Mouse (Mus musculus) myocyte (in vitro differentiated cells): Measurements from ENCODE around the gene Zdhhc7. TPM values are rescaled to one million over a fixed set of nuclear protein-coding genes. Genes with fewer than 3 reads are reported as not detected.
A peak's percentile ranks its signal among the peaks of the same experiment; 100 is the strongest.

Experiments used
- H3K27me3 ChIP-seq: one replicate; pipeline ENCODE4 v1.6.1; 2011; ENCODE audit not compliant: control insufficient read depth, insufficient read depth, insufficient read length
- H3K36me3 ChIP-seq: one replicate; pipeline ENCODE4 v1.6.1; 2011; ENCODE audit not compliant: control insufficient read depth, insufficient read depth
- H3K4me2 ChIP-seq: one replicate; pipeline ENCODE4 v1.6.1; 2011; ENCODE audit warnings: low read depth, control low read depth
- H3K4me3 ChIP-seq: one replicate; pipeline ENCODE4 v1.5.1; 2011; ENCODE audit warnings: mild to moderate bottlenecking, control low read depth, moderate library complexity
- H3K79me2 ChIP-seq: one replicate; pipeline ENCODE4 v1.6.1; 2011; ENCODE audit not compliant: control insufficient read depth, insufficient read depth
- H3ac ChIP-seq: one replicate; pipeline ENCODE4 v1.6.1; 2011; ENCODE audit not compliant: control insufficient read depth, insufficient read length
- CEBPB ChIP-seq: IDR thresholded peaks from 2 replicates; pipeline ENCODE4 v1.6.1; 2011; ENCODE audit warnings: mild to moderate bottlenecking, moderate library complexity; ENCODE audit not compliant: poor library complexity, insufficient read depth, severe bottlenecking
- E2F4 ChIP-seq: IDR thresholded peaks from one replicate; pipeline ENCODE4 v1.6.1; 2011; ENCODE audit warnings: mild to moderate bottlenecking, control low read depth, moderate library complexity; ENCODE audit not compliant: insufficient read depth
- MAX ChIP-seq: IDR thresholded peaks from one replicate; pipeline ENCODE4 v1.6.1; 2011; ENCODE audit warnings: low read depth, mild to moderate bottlenecking, control low read depth
- MYOD1 ChIP-seq, 3 experiments: IDR thresholded peaks; one replicate each; pipeline ENCODE4 v1.6.1; 2011; ENCODE audit warnings: control low read depth in 2 of 3, low read depth in 2 of 3, mild to moderate bottlenecking in 2 of 3, moderate library complexity in 1 of 3; ENCODE audit not compliant: insufficient read length in 2 of 3, control insufficient read depth in 1 of 3
- MYOG ChIP-seq, 3 experiments: IDR thresholded peaks; one replicate each; pipeline ENCODE4 v1.6.1; 2011; ENCODE audit warnings: control low read depth in 2 of 3, low read depth in 2 of 3, mild to moderate bottlenecking in 2 of 3; ENCODE audit not compliant: insufficient read length in 2 of 3, control insufficient read depth in 1 of 3, insufficient read depth in 1 of 3
- POLR2A ChIP-seq: IDR thresholded peaks from one replicate; pipeline ENCODE4 v1.6.1; 2011; ENCODE audit warnings: low read depth, mild to moderate bottlenecking, control low read depth, moderate library complexity; ENCODE audit not compliant: insufficient read length
- POLR2AphosphoS2 ChIP-seq: IDR thresholded peaks from one replicate; pipeline ENCODE4 v1.6.1; 2011; ENCODE audit warnings: low read depth, control low read depth; ENCODE audit not compliant: insufficient read length
- REST ChIP-seq: IDR thresholded peaks from one replicate; pipeline ENCODE4 v1.6.1; 2011; ENCODE audit warnings: mild to moderate bottlenecking, control low read depth, moderate library complexity; ENCODE audit not compliant: insufficient read depth, insufficient read length
- SRF ChIP-seq: IDR thresholded peaks from one replicate; pipeline ENCODE4 v1.6.1; 2011; ENCODE audit warnings: low read depth; ENCODE audit not compliant: control insufficient read depth, insufficient read length
- TCF12 ChIP-seq: IDR thresholded peaks from one replicate; pipeline ENCODE4 v1.6.1; 2011; ENCODE audit warnings: mild to moderate bottlenecking, control low read depth; ENCODE audit not compliant: poor library complexity, insufficient read depth, severe bottlenecking
- TCF3 ChIP-seq: IDR thresholded peaks from one replicate; pipeline ENCODE4 v1.6.1; 2011; ENCODE audit warnings: low read depth, control low read depth; ENCODE audit not compliant: insufficient read length
- USF1 ChIP-seq: IDR thresholded peaks from one replicate; pipeline ENCODE4 v1.6.1; 2011; ENCODE audit warnings: low read depth, mild to moderate bottlenecking, control low read depth, moderate library complexity
- polyA plus RNA-seq: library from polyadenylated mRNA; unstranded; fragments of >200 nt; fragmentation: generic; extraction: Trizol; gene quantifications from one replicate; pipeline ENCODE4 v1.2.1, GENCODE M21; 2012; ENCODE audit warnings: missing spikeins

The Zdhhc7 gene
- polyA plus RNA-seq, 1 experiment, result 31.7 TPM

DNA sequence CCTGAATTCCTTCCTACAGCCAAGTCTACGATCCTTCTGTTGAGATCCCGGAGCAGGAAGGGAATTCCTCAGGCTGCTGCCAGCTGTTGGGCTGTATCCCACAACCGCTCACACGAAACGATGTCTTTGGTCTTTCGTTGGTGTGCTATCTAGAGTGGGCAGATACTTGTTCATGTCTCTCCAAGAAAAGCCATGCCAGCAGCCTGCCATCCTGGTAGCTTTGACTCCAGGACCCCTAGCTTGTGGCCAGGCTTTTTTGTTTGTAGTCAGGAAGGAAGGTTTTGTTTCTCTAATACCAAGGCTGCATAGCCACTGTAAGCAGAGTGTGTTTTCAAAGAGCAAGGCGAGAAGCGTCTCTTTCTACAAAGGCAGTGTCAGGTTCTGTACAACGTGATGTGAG, 2.6 kb upstream of the Zdhhc7 start:
- TF ChIP-seq REST (no peak), E2F4 (no peak), SRF (no peak), POLR2A (no peak), MYOG (IDR thresholded peaks at IDR 0.05; ENCODE audit: control insufficient read depth in 1 of 3, insufficient read depth in 1 of 3, insufficient read length in 2 of 3, low read depth in 2 of 3) (no peak)
- Histone ChIP-seq H3ac (no peak overlapping the region), H3K4me3 (no peak overlapping the region), H3K27me3 (no peaks in the 10 kb centered on the region), H3K79me2 (peaks cover 31% of the 10 kb centered on the region), H3K36me3 (no peaks in the 10 kb centered on the region), H3K4me2 (no peak overlapping the region)

DNA sequence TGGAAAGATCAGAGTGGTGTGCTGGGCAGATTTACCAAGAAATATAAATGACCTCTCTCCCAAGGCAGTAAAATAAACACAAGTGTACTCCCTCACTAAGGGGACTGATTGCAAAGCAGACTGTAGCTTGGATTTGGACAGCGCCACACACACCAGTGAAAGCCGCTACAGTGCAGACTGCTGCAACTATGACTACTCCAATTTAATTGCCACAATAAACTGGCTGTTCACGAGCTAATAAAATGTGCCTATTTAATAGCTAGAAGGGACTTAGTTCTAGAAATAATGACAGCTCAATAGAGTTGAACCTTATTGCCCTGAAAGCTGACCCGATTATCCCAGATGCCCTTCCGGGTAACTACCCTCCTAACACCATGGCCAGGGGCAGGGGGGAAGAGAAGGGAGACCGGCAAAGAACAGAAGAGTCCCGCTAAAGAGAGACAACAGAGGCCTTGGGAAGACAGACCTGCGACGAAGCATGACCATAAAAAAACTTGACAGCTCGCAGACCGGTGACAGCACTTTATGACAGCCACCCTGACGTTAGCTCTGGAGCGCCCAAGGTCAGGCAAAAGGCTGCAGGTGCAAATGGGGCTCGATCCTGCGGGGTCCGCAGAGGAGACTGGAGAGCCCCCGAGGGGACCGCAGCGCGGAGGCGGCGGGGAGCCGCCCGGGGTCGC, 754 bp downstream of the Zdhhc7 start:
- H3K36me3 ChIP-seq, result no peaks in the 10 kb centered on the region

GRCm38 (mm10) chr8:120096486-120096885, 4.8 kb downstream of the Zdhhc7 start:
- Histone ChIP-seq H3K36me3 (no peaks in the 10 kb centered on the region), H3K4me2 (no peak overlapping the region), H3ac (no peak overlapping the region), H3K79me2 (peaks cover 44% of the 10 kb centered on the region), H3K4me3 (no peak overlapping the region), H3K27me3 (no peaks in the 10 kb centered on the region)
- TF ChIP-seq REST (no peak), USF1 (no peak), MYOG (IDR thresholded peaks at IDR 0.05; ENCODE audit: control insufficient read depth in 1 of 3, insufficient read depth in 1 of 3, insufficient read length in 2 of 3, low read depth in 2 of 3) (no peak), E2F4 (no peak), SRF (no peak), MAX (no peak), CEBPB (no peak), MYOD1 (IDR thresholded peaks at IDR 0.05; ENCODE audit: control insufficient read depth in 1 of 3, insufficient read length in 2 of 3, low read depth in 2 of 3) (no peak), POLR2AphosphoS2 (no peak), POLR2A (no peak), TCF3 (no peak), TCF12 (no peak)

More for the DNA sequence above, 754 bp downstream of the Zdhhc7 start:
- peak overlapping the region; percentile 75 for H3K4me3 ChIP-seq
- H3ac ChIP-seq, result peak overlapping the region; percentile 90
- peaks cover 45% of the 10 kb centered on the region for H3K79me2 ChIP-seq
- H3K4me2 ChIP-seq, result peak overlapping the region; percentile 80
- peak; percentile 56 for TF ChIP-seq REST
- no peak for TF ChIP-seq TCF3
- no peaks in the 10 kb centered on the region for H3K27me3 ChIP-seq

GRCm38 (mm10) chr8:120094801-120095200, 6.5 kb downstream of the Zdhhc7 start:
- H3K4me3 ChIP-seq, result no peak overlapping the region
- TF ChIP-seq MYOG (IDR thresholded peaks at IDR 0.05; ENCODE audit: control insufficient read depth in 1 of 3, insufficient read depth in 1 of 3, insufficient read length in 2 of 3, low read depth in 2 of 3), result no peak
- no peak for TF ChIP-seq POLR2A
- no peak for TF ChIP-seq E2F4
- TF ChIP-seq MAX, result no peak
- TF ChIP-seq REST, result no peak
- TF ChIP-seq TCF3, result no peak
- no peak for TF ChIP-seq TCF12
- TF ChIP-seq USF1, result no peak
- TF ChIP-seq MYOD1 (IDR thresholded peaks at IDR 0.05; ENCODE audit: control insufficient read depth in 1 of 3, insufficient read length in 2 of 3, low read depth in 2 of 3), result no peak
- no peak for TF ChIP-seq POLR2AphosphoS2
- no peak for TF ChIP-seq SRF
- TF ChIP-seq CEBPB, result no peak
- no peaks in the 10 kb centered on the region for H3K27me3 ChIP-seq
- H3K4me2 ChIP-seq, result no peak overlapping the region
- H3ac ChIP-seq, result no peak overlapping the region
- peaks cover 3% of the 10 kb centered on the region for H3K36me3 ChIP-seq
- peaks cover 34% of the 10 kb centered on the region for H3K79me2 ChIP-seq

DNA sequence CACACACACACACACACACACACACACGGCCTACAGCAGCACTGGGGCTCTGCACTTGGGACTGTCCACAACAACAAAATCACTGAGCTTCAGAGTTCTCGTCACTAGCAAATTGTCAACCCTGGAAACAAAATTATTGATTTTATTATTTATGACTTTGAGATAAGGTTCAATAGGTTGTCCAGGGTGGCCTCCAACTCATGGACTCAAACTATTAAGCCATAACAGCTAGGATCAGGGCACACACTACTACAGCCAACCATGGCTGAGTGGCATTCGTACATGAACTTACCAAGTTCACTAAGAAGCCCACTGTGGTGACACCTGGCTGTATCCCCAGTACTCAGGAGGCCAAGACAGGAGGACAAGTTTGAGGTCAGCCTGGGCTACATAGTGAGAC, 8.2 kb downstream of the Zdhhc7 start:
- Histone ChIP-seq H3K27me3 (no peaks in the 10 kb centered on the region), H3ac (no peak overlapping the region), H3K36me3 (peaks cover 3% of the 10 kb centered on the region)

More for the DNA sequence above, 8.2 kb downstream of the Zdhhc7 start:
- no peak overlapping the region for H3K4me3 ChIP-seq
- no peak for TF ChIP-seq USF1
- no peak for TF ChIP-seq CEBPB
- no peak for TF ChIP-seq SRF
- TF ChIP-seq MYOD1 (IDR thresholded peaks at IDR 0.05; ENCODE audit: control insufficient read depth in 1 of 3, insufficient read length in 2 of 3, low read depth in 2 of 3), result no peak
- no peak for TF ChIP-seq E2F4
- no peak for TF ChIP-seq MAX
- TF ChIP-seq POLR2A, result no peak
- no peak for TF ChIP-seq TCF3
- TF ChIP-seq MYOG (IDR thresholded peaks at IDR 0.05; ENCODE audit: control insufficient read depth in 1 of 3, insufficient read depth in 1 of 3, insufficient read length in 2 of 3, low read depth in 2 of 3), result no peak
- no peak for TF ChIP-seq POLR2AphosphoS2
- TF ChIP-seq TCF12, result no peak
- TF ChIP-seq REST, result no peak
- peaks cover 18% of the 10 kb centered on the region for H3K79me2 ChIP-seq
- no peak overlapping the region for H3K4me2 ChIP-seq
